Mouse (Mus musculus) cerebellum, postnatal 4 days (tissue): ENCODE results near the gene Myrip.
"Not testable (repeated sequence)": the region's sequence is repeated elsewhere in the genome, so short reads cannot be mapped to it uniquely, and the experiment has no call there.

Experiments
- DNase-seq, 2 experiments: peaks; one replicate each; pipeline ENCODE4 v3.0.0; 2022; ENCODE audit warnings: low spot score in 2 of 2, mixed read lengths in 1 of 2

Myrip gene

DNA sequence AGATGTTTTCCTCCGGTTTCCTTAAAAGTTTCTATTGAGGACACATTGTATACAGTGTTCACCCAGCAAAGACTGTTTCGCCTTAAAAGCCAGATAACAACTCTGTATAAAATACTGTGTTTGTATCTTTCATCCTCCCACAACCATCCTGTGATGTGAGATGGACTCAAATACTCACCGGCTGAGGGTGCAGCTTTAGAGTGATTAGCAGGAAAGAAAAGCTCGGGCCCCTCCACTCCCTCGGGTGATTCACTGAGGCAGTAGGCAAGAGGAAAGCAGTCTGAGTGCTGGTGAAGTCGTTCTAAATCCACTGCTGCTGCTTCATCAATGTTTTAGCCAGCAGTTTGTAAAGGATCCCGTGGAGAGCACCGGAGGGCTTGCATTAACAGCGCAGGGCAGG, 93.9 kb downstream of the Myrip start:
- no peak for DNase-seq

DNA sequence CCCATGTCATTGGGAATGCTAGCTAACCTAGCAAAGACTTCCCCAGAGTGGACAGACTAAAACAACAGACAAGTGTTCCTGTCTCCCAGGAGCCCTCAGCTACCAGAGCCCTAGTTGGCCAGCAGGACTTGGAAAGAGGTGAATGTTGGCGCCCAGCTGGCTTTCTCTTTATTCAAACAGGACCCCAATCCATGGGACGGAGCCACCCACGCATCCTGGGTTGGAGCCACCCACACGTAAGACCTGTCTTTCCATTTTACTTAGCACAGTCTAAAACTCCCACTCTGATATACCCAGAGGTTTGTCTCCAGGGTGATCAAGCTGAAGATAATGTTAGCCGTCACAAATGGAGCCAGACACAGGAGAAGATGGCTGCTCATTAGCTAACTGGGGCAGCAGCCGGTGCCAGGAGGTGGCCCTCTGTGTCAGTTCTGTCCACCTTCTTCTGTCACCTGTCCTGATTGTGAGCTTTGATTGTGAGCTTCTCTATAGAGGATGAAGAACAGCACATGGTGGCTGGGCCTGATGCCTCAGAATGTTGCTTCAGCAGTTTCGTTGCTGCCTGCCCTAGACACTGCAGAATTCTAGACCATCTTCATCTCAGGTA, 95.4 kb downstream of the Myrip start:
- DNase-seq, result no peak

DNA sequence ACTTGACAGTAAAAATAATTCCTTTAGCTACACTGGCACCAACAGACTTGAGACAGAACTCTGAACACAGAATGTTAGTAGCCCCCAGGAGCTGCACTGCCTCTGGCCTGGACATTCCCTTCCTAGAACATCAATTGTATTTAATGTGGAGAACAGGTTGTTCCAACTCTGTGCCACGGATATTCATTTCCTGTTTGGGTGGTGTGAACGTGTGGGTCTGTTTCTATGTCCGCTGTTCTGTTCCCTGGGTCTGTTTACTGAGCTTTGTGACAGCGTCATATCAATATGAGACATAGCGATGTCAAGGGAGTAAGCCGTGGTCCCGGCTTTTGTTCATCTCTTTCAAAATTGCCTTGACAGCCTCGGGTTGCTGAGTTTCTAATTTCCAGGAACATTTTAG, 97.0 kb downstream of the Myrip start:
- no peak for DNase-seq

DNA sequence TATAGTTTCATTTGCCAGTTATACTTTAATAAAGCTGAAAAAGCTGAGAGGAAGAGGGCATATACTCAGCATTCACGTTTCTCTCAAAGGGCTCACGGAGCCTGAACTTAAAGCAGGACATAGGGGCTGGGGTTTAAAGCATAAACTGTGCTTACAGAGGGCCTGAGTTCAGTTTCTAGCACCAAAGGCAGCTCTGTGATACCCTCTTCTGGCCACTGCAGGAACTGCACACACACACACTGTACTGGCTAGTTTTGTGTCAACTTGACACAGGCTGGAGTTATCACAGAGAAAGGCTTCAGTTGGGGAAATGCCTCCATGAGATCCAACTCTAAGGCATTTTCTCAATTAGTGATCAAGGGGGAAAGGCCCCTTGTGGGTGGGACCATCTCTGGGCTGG, 98.2 kb downstream of the Myrip start:
- not testable (repeated sequence) for DNase-seq

DNA sequence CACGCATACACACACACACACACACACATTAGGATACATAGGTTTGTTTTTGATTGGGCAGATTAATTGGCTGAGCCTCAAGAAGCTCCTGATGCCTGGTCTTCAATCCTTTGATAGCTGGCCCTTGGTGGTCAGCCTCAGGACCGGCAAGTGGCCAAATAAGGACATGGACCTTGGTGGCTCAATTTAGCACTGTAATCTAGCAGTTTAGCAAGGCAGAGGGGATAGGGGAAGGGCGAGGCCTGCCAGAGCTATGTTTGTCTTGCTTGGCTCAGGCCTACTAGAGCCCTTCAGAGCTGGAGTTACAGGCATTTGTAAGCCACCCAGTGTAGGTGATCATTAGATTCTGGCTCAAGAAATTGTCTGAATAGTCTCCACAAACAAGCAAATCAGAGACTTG, 101.1 kb downstream of the Myrip start:
- DNase-seq, result no peak

DNA sequence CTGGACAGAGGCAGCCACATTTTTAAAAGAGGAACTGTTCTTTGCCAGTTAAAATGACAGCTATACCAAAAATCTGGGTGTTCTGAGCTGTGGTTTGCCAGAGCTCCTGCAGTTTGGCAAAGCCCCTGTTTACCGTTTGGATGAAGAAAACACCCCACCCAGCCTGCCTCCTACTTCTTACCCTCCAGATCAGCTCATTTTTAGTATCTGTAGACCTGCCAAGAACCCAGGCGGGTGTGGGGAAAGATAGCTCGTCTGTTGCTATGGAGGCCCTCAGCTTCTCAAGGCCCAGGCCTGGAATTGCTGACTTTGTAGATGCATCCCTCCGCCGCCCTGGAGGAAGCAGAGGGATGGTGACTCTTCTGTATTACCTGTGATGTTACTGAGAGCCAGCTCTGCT, 102.3 kb downstream of the Myrip start:
- no peak for DNase-seq

DNA sequence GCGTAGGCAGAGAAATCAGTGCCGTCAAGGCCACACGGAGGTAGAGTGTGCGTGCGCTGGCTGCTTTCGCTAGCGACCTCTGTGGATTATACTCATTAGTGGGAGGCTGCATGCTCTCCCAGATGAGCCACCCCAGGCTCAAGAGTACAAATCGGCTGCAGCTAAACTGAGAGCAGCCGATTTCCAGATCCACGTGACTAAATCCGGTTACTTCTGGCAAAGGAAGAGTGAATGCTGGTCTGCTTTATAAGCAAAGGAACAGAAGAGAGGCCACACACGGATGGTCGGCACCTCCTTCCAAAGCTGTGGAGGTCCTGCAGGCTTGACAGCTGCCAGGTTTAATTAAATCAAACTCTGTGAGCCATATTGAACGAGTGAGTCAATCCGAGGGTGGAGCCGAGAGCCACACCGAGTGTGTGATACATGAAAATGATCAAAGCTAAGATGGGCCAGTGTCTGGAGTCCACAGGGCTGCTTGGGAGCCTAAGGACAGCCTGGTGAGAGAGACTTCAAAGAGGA, 108.4 kb downstream of the Myrip start:
- DNase-seq, result no peak

DNA sequence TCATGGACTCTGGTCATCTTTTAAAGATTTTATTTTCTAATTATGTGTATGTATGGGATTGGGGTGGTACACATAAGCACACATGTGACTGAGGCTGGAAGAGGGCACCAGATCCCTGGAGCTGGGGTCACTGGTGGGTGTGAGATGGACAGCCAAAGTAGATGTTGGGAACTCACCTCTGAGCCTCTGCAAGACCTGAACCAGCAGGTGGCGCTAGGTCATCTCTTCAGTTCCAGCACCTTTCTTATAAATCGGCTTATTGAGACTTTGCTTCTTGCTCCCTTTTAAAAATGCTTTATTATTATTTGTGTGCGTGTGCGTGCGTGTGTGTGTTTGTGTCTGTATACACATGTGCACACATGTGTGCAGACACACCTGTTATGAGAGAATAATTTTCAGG, 109.1 kb downstream of the Myrip start:
- DNase-seq, result peak in 1 of 2 experiments; percentile 46

DNA sequence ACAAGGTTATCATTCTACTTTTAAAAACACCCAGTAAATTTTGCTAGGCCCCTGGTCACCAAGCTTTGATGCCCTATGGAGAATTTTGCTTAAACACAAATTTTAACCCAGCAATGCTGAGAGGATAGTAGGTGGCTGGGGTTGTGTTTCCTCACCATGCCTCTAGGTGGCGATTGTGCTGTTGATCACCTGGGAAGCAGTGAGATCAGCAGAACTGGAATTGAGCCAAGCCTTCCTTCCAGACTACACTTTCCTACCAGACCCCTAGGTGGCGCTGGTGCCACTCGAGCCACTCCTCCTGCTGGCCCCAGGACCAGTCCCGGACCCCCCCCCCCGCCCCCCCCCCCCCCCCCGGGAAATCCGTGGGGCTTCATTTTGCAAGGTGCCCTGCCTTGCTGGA, 114.2 kb downstream of the Myrip start:
- peak; percentile 59 to 85 for DNase-seq

DNA sequence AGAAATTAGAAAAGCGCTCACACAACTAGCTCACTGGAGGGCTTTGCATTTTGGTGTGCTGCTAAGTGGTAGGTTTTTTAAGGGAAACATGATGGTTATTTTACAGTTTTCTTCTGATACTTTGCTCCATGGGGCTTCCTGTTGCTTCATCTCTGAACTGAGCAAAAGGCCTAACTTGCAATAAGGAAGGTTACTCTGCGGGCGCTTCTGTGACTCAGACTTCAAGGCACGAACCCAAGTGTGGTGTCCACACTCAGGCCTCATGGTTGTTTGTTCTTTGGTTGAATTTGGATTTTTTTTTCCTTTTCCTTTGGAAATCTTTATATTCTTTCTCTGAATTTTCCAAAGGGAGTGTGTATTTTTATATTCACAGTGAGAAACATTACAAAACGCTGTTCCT, 114.8 kb downstream of the Myrip start:
- no peak for DNase-seq

DNA sequence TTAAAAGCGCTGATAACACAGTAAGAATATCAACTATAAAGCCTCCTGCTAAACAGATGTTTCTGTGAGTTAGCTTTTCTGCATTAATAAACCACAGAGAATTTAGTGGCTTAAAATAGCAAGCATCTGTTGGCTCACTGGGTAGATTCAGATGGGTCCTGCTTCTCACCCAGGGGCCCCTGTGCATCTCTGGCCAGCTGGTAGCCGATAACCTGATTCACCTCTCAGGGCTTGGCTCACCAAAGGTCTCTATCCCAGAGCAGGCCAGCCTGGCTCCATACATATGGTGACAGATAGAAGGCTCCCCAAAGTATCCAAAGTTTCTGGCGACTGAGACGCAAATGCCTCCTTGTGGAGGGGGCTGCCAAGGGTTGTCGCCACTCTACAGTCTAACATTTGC, 115.4 kb downstream of the Myrip start:
- DNase-seq, result no peak

DNA sequence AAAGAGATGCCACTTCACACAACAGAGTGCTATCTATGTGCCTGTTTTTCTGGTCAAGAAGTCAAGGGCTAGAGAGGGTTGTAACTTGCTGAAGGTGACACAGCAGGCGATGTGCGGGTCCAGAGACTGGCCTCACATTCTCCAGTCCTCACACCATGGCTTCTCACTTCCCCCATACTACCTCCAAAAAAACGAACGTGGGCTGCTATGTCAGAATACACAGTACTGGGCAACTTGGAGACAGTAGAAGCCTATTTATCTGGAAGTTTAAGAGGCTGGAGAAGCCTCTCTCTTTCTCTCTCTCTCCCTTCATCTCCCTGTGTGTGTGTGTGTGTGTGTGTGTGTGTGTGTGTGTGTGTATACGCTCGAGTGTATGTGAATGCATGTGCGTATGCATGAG, 117.3 kb downstream of the Myrip start:
- no peak for DNase-seq

DNA sequence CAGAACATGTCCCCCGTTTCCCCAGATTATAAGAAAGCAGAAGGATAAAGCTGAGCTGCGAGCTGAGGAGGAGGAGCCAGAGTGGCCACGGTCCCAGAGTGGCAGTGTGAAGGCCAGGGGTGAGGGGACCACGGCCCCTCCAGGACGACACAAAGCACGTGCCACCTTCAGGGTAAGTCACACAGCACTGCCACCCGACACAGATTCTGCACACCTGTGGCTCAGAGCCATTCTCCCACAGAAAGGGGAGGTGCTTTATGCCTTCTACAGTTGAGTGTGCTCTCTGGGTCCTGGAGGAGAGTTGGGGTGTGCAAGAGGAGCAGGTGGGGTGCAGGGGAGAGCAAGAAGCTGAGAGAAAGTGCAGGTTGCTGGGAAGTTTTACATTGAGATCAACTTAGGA, 123.3 kb downstream of the Myrip start:
- DNase-seq, result no peak

DNA sequence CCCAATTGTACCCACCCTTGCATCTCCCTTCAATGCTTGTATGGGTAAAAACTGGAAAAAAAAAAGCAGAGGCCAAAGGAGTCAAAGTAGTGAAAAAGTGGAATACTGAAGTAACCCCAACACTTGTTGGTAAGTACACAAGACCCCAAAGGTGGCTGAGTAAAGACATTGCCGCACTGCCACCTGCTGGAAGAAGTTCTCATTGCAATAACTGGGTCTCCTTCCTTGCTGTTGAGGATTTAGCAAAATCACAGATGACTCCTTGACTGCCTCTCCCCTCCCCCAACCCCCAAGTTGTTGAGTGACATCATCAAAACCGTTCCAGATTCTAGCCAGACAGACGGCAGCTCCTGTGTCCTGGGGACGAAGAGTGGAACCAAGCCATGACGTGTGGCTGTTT, 124.5 kb downstream of the Myrip start:
- DNase-seq, result peak; percentile 71 to 79

DNA sequence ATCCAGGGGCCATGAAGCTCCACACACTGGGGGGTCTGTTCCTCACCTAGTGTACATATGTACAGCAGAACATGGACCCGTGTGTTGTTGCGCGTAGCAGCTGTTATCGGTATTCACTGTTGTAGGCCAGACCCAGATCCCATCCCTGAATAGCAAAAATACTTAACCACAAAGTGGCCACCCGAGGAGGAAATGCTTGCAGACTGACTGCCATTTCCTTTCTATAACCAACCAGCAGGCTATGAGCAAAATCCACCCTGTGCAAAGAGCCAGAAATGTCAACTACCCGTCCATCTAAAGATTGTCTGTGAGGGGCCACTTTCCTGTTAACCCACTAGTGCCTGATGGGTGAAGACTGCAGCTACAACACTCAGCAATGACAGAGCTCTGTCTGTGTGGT, 126.9 kb downstream of the Myrip start:
- DNase-seq, result no peak

DNA sequence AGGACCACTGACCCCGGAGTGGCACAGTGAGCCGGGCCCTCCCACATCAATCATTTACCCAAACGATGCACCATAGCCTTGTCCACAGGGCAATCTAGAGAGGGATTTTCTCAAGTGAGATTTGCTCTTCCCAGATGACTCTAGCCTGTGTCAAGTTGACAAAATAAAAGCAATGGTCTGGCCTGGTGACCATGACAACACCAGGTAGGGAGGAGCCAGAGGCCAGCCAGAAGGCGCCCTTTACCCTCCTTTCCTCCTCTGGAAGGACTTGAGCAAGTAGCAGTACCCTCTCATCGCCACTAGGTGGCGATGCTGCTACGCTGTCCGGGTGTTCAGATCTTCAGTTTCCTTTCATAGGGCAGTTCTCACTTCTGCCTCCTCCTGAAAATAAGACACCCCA, 132.4 kb downstream of the Myrip start:
- DNase-seq, result peak; percentile 46 to 70

DNA sequence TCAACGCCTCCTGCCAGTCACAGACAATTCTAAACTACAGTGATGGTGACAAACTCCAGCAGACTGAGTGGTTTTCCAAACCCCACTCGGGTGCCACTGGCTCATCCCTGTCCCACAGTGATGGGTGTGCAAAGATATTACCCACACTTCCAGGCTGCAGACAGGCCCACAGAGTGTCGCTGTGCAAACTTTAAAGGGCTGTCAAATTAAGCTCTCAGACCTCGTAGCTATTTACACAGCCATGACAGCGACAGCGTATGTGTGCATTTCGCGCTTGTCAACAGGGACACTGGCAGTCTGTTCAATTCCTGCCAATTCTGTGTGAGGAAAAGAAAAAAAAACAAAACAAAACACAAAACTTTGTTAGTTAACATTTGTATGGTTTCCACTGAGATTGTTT, 134.5 kb downstream of the Myrip start:
- no peak for DNase-seq

DNA sequence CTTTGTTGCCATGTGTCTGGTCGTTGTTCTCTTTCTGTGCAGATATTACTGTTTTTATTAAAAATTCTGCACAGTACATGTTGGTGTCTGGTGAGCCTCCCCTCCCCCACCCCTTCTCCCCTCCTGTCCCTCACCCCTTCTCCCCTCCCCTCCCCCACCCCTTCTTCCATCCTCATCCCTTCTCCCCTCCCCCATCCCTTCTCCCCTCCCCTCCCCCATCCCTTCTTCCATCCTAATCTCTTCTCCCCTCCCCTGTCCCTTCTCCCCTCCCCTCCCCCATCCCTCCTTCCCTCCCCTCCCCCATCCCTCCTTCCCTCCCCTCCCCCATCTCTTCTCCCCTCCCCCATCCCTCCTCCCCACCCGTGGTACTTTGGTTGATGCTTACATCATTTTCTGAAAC, 135.5 kb downstream of the Myrip start:
- no peak for DNase-seq

DNA sequence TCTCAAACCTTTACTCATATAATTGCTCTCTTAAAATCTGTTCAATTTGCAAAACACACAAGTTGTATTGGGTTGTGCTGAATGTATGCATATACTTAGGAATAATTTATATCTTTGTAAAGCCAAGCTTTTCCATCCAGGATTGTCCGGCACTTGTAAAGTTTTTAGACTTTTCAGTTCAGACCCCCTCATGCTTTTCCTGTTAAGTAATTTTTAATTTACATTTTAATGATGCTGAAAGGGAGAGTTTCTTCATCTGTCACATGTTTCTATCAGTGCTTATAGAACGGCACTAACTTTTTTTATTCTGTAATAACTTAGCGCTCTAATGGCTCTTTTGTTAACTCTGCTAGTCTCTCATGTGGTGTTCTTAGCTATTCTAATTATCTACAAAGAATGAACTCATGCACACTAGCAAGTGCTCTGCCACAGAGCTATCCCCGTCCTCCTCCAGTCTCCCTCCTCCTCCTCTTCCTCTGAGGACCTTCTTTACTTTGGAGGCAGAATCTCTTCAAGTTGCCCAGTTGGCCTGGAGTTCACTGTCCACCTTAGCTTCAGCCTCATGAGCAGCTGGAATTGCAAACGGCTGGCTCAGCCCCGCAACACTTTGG, 136.1 kb downstream of the Myrip start:
- no peak for DNase-seq

DNA sequence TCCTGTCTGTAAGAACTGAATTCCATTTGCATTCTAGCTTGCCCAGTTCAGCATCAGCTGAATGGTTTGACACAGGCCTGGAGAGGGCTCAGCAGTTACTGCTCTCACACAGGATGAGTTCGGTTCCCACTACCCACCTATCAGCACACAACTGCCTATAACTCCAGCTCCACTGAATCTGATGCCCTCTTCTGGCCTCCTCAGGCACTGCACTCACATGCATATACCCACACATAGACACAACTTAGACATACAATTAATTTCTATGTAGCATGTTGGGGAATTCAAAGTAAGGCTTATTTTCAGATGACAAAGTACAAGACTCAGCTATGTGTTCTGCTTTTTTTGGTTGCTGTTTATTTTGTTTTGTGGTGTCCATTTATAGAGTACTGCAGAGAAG, 137.0 kb downstream of the Myrip start:
- no peak for DNase-seq

DNA sequence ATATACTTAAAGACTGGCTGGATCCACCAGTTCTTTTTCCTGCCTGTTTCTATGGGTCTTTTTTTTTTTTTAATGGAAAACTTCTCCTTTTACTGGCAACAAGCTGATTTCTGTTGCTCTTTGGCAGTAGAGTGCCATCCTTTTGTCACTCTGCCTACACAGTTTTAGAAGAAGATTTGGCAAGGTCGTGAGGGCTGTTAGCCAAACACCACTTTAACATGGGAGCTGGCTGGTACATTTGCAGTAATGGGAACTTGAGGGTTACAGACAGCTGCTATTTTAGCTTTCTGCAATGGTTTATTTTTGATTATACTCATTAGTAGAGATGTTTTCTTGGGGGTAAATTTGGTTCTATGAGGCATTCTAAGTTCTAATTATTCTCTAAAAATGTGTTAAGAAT, 137.5 kb downstream of the Myrip start:
- no peak for DNase-seq

DNA sequence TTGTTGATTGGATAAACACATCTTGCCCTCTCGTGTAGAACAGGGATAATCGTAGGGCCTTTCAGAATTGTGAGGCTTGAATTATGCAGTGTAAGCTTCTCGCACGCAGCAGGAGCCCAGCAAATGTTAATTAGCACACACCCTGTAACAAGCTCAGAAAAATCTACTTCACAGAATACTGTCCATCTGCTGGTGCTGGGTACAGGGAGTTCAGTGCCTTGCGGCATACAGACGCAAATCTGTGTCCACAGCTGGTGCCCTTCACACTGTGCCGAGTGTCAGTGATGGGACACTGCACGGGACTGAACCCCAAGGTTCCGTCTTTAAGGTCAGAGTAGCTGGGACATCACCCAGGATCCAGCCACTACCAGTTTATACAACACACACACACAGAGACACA, 143.3 kb downstream of the Myrip start:
- DNase-seq, result no peak

DNA sequence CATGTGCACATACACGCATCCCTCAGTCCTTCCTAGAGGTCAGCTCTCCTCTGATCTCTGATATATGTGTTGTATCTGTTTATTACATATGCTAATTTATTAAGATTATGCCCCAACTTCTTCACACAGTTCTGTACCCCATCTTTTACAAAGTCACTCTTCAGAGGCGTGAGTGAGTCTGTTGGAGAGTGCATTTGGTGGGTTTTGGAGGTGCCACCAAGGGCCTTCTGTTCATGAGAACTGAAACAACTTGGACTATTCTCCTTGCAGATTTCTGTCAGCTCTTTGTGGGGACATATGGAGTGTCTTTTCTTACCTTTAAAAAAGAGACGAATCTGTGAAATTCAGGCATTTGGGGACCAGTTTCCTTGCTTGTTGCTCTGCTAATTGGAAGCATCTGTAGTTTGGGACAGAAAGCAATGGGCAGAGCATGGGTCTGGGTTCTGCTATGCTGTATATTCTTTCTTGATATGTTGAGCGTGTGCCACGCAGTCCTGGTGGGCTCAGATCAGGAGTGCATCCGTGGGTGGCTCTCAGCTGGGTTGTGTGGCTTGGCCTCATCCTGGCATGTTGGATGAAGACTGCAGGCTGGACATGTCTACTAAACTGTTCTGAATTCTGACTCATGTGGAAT, 148.5 kb downstream of the Myrip start:
- DNase-seq, result no peak
